Mouse (Mus musculus) hindbrain, embryonic 15.5 days (tissue): Measurements from ENCODE around the gene Ikbke. TPM values are rescaled to one million over a fixed set of nuclear protein-coding genes. Genes with fewer than 3 reads are reported as not detected.

ENCODE experiments used
- ATAC-seq: fragments of 200-750 bp; cut with Nextera tagmentation; 2 replicates; pipeline ENCODE4 v1.8.0; 2017; ENCODE audit warnings: low read depth, moderate number of reproducible peaks, moderate TSS enrichment; ENCODE audit not compliant: low FRiP score
- H3K27ac ChIP-seq: fragments of 300-500 bp; sonication (generic); replicated peaks from 2 replicates; pipeline ENCODE4 v1.5.1; 2015; ENCODE audit warnings: mild to moderate bottlenecking, inconsistent platforms
- H3K27me3 ChIP-seq: fragments of 300-500 bp; sonication (generic); 2 replicates; pipeline ENCODE4 v1.6.1; 2015; ENCODE audit warnings: control low read depth, inconsistent platforms
- H3K36me3 ChIP-seq: fragments of 300-500 bp; sonication (generic); 2 replicates; pipeline ENCODE4 v1.6.1; 2015; ENCODE audit warnings: control low read depth, inconsistent platforms
- H3K4me1 ChIP-seq: fragments of 300-500 bp; sonication (generic); replicated peaks from 2 replicates; pipeline ENCODE4 v1.6.1; 2015; ENCODE audit warnings: control low read depth, inconsistent platforms
- H3K4me2 ChIP-seq: fragments of 300-500 bp; sonication (generic); 2 replicates; pipeline ENCODE4 v1.6.1; 2015; ENCODE audit warnings: moderate library complexity, mild to moderate bottlenecking, inconsistent platforms
- H3K4me3 ChIP-seq: fragments of 300-500 bp; sonication (generic); 2 replicates; pipeline ENCODE4 v1.5.1; 2015; ENCODE audit warnings: mild to moderate bottlenecking, inconsistent platforms
- H3K9ac ChIP-seq: fragments of 300-500 bp; sonication (generic); 2 replicates; pipeline ENCODE4 v1.6.1; 2015; ENCODE audit warnings: inconsistent platforms
- H3K9me3 ChIP-seq: fragments of 300-500 bp; sonication (generic); 2 replicates; pipeline ENCODE4 v1.6.1; 2016; ENCODE audit warnings: control low read depth, inconsistent platforms
- WGBS: fragments of 180-500 bp; shearing (Covaris S2); methylation state at CpG from one replicate; pipeline ENCODE4 v1.1.7; 2015; 5-methylcytosine and 5-hydroxymethylcytosine counted together
- polyA plus RNA-seq: library from polyadenylated mRNA; unstranded; fragments of >200 nt; fragmentation: Nextera tagmentation; extraction: Ambion mirVana; gene quantifications from 2 replicates; pipeline ENCODE4 v1.2.1, GENCODE M21; 2015

The Ikbke gene
- polyA plus RNA-seq, 1 experiment from 2014 or later = 1.2 TPM

DNA sequence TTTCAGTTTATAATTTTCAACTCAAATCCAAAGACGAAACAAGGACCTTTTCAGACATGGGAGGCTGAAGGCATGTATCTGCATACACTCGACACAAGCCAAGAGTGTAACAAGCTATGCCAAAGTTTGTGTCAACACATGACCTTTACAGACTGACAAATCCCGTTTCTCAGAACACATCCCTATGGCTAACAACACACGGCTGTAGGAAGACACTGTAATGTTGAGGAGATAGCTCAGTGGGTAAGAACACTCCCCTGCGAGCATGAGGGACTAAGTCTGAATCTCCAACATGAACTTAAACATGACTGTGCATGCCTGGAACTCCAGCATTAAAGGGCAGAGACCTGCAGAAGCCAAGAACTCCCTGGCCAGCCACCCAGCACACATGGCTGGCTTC, 73.1 kb downstream of the Ikbke start:
- Histone ChIP-seq H3K9me3 (no peaks in the 10 kb centered on the region), H3K4me3 (no peak overlapping the region), H3K27ac (no peak overlapping the region), H3K36me3 (no peaks in the 10 kb centered on the region), H3K9ac (no peak overlapping the region), H3K27me3 (no peaks in the 10 kb centered on the region), H3K4me1 (peaks cover 14% of the 10 kb centered on the region; the same call in 1 of the 2 replicates), H3K4me2 (no peak overlapping the region)
- WGBS = 87% methylated on average over 5 of the region's 5 CpGs
- no peak for ATAC-seq

GRCm38 (mm10) chr1:131204461-131204860, 74.9 kb downstream of the Ikbke start:
- H3K9ac ChIP-seq = no peak overlapping the region
- peaks cover 4% of the 10 kb centered on the region; the same call in 1 of the 2 replicates for H3K4me1 ChIP-seq
- 84% methylated on average over 8 of the region's 8 CpGs for WGBS
- H3K4me2 ChIP-seq = no peak overlapping the region
- no peak overlapping the region for H3K27ac ChIP-seq
- no peak overlapping the region for H3K4me3 ChIP-seq
- H3K27me3 ChIP-seq = no peaks in the 10 kb centered on the region
- no peak for ATAC-seq
- no peaks in the 10 kb centered on the region for H3K9me3 ChIP-seq
- H3K36me3 ChIP-seq = no peaks in the 10 kb centered on the region

Other genes starting within 250 kb of the Ikbke start
- 20.0 and 22.1 TPM in 2 replicates for gene Mapkapk2, start 181.8 kb downstream of the Ikbke start, polyA plus RNA-seq
- gene Dyrk3, start 141.3 kb downstream of the Ikbke start, polyA plus RNA-seq = 13.8 and 15.9 TPM in 2 replicates
- 49.1 and 51.9 TPM in 2 replicates for gene Eif2d, start 126.4 kb downstream of the Ikbke start, polyA plus RNA-seq
- gene Rassf5, start 34.3 kb downstream of the Ikbke start, polyA plus RNA-seq = 4.8 and 5.7 TPM in 2 replicates
- 22.6 and 28.3 TPM in 2 replicates for gene Srgap2, start 247.7 kb upstream of the Ikbke start, polyA plus RNA-seq
- gene Fam72a, start 248.3 kb upstream of the Ikbke start, polyA plus RNA-seq = 1.1 and 1.7 TPM in 2 replicates